27 mouse cellular contexts compared by ENCODE assay signal in genomic region chr12:69378558-69379454, GRCm38 (mm10). TPM values are rescaled to one million over a fixed set of nuclear protein-coding genes. Genes with fewer than 3 reads are reported as not detected.
A peak's percentile ranks its signal among the peaks of the same experiment; 100 is the strongest.
DNase-seq lines count a peak whose midpoint lies in the region; ATAC-seq and TF ChIP-seq lines count a peak whose summit lies in the region.
"Had no signal": no experiment of that assay in that cellular context is flagged by ENCODE, and none has a peak within 500 bp of the region (broad histone marks: within the 10 kb centered on the region; RNA-seq: fewer than 3 reads in every experiment).

No protein-coding gene starts in this region.

- no peaks in the 10 kb centered on the region for H3K36me3 ChIP-seq in heart, embryonic 11.5 days (ENCODE audit: control insufficient read depth, insufficient read depth, low read length)
- H3K36me3 ChIP-seq in heart, postnatal 0 days (replicated peaks; ENCODE audit: control insufficient read depth, insufficient read depth, low read length): no peaks in the 10 kb centered on the region
- H3K36me3 ChIP-seq: midbrain, embryonic 15.5 days; neural tube, embryonic 13.5 days had no signal

- no peak for DNase-seq in heart, postnatal 4 days
- DNase-seq in heart, postnatal 0 days (ENCODE audit: low spot score): no peak
- DNase-seq in heart, adult 8-10 months (ENCODE audit: low spot score): no peak
- peak; percentile 25 to 37 for DNase-seq in B cell, adult 2 months
- peak; percentile 60 for DNase-seq in induced T-regulatory cell, adult 2 months (ENCODE audit: low read depth)
- no peak for DNase-seq in urinary bladder, postnatal 14 days (ENCODE audit: low spot score)
- DNase-seq: adrenal gland, postnatal 14 days; cerebellum, adult 2 months; cerebellum, postnatal 36 days; embryo, embryonic 11 days; gastrocnemius, postnatal 25 days; kidney, adult 11 months; liver; lung, postnatal 4 days; retina, postnatal 1 day; thymus, postnatal 36 days had no signal

- no peaks in the 10 kb centered on the region for H3K9me3 ChIP-seq in heart, embryonic 11.5 days (replicated peaks; ENCODE audit: control insufficient read depth, low read length)
- H3K9me3 ChIP-seq in heart, postnatal 0 days (replicated peaks; ENCODE audit: control insufficient read depth, low read length): no peaks in the 10 kb centered on the region
- H3K9me3 ChIP-seq: embryonic facial prominence, embryonic 13.5 days; forebrain, embryonic 12.5 days; midbrain, embryonic 15.5 days; neural tube, embryonic 13.5 days had no signal

- TF ChIP-seq EP300 in heart, postnatal 0 days (IDR thresholded peaks at IDR 0.05; ENCODE audit: low read depth): no peak

- H3K27me3 ChIP-seq in heart, embryonic 11.5 days (ENCODE audit: control insufficient read depth, insufficient read depth, low read length): no peaks in the 10 kb centered on the region
- H3K27me3 ChIP-seq in heart, postnatal 0 days (ENCODE audit: control insufficient read depth, insufficient read depth, low read length): no peaks in the 10 kb centered on the region
- H3K27me3 ChIP-seq: embryonic facial prominence, embryonic 13.5 days; forebrain, embryonic 12.5 days; midbrain, embryonic 15.5 days; neural tube, embryonic 13.5 days had no signal

- no peak for ATAC-seq in heart, embryonic 11.5 days (replicated peaks; ENCODE audit: insufficient number of reproducible peaks, low FRiP score, low TSS enrichment)
- no peak for ATAC-seq in heart, postnatal 0 days (ENCODE audit: insufficient read depth, low read depth)
- no peak for ATAC-seq in granulocyte monocyte progenitor cell, adult 5-6 weeks (replicated peaks; ENCODE audit: poor library complexity, severe bottlenecking)
- ATAC-seq: hindbrain, postnatal 0 days; midbrain, embryonic 15.5 days had no signal

- TF ChIP-seq CTCF in heart, postnatal 0 days (IDR thresholded peaks at IDR 0.05; ENCODE audit: low read depth): no peak

- no peak overlapping the region for H3K4me3 ChIP-seq in heart, embryonic 11.5 days (ENCODE audit: low read depth, low read length)
- H3K4me3 ChIP-seq in heart, postnatal 0 days (ENCODE audit: low read depth, low read length): no peak overlapping the region
- H3K4me3 ChIP-seq: embryonic facial prominence, embryonic 13.5 days; erythroblast, embryonic 14.5 days; forebrain, embryonic 12.5 days; left cerebral cortex, adult 2 months; midbrain, embryonic 15.5 days; myocyte; neural tube, embryonic 13.5 days had no signal

- H3K4me2 ChIP-seq in heart, embryonic 11.5 days: no peak overlapping the region
- no peak overlapping the region for H3K4me2 ChIP-seq in heart, postnatal 0 days (ENCODE audit: low read depth, low read length)
- H3K4me2 ChIP-seq: embryonic facial prominence, embryonic 13.5 days; forebrain, embryonic 12.5 days; midbrain, embryonic 15.5 days; neural tube, embryonic 13.5 days had no signal

- 83% methylated on average over 11 of the region's 11 CpGs for WGBS in heart, embryonic 11.5 days (ENCODE audit: insufficient replicate concordance)
- 72% methylated on average over 11 of the region's 11 CpGs for WGBS in heart, postnatal 0 days

- peaks cover 13% of the 10 kb centered on the region for H3K4me1 ChIP-seq in heart, embryonic 11.5 days (ENCODE audit: control insufficient read depth, insufficient read depth, low read length)
- H3K4me1 ChIP-seq in heart, postnatal 0 days (ENCODE audit: control insufficient read depth, insufficient read depth): peaks cover 18% of the 10 kb centered on the region; the same call in 1 of the 2 replicates

- no peak overlapping the region for H3K9ac ChIP-seq in heart, embryonic 11.5 days (ENCODE audit: low read depth, low read length)
- no peak overlapping the region for H3K9ac ChIP-seq in heart, postnatal 0 days (replicated peaks; ENCODE audit: low read depth, low read length)
- H3K9ac ChIP-seq: embryonic facial prominence, embryonic 13.5 days; forebrain, embryonic 12.5 days; midbrain, embryonic 15.5 days; neural tube, embryonic 13.5 days had no signal

- H3K27ac ChIP-seq in heart, embryonic 11.5 days (ENCODE audit: low read depth, low read length): peak overlapping the region; percentile 17; the same call in 1 of the 2 replicates
- H3K27ac ChIP-seq in heart, postnatal 0 days (ENCODE audit: low read depth): peak overlapping the region; percentile 14; the same call in 1 of the 2 replicates
- H3K27ac ChIP-seq: embryonic facial prominence, embryonic 13.5 days; forebrain, embryonic 12.5 days; hindbrain, postnatal 0 days; left cerebral cortex, adult 2 months; midbrain, embryonic 15.5 days; neural tube, embryonic 13.5 days had no signal

RNA-seq across cellular contexts. Expression of gene Gm9887, which starts 6.5 kb away (rescaled TPM):
- polyA plus RNA-seq in heart, embryonic 11.5 days (2014; fragmentation: Nextera tagmentation; extraction: Ambion mirVana): 1.3 and 1.5 TPM in 2 replicates
- under 1 TPM; 0.48 to 0.77 TPM for total RNA-seq in heart, postnatal 4 days (2021)
- total RNA-seq in heart, postnatal 0 days (2014; rRNA removed; ENCODE audit: low replicate concordance): not detected in 2 replicates
- polyA plus RNA-seq in heart, postnatal 0 days (2015; fragmentation: Nextera tagmentation; extraction: Ambion mirVana): 0.55 and 1.9 TPM in 2 replicates
- 1 to 10 TPM in 1 of 4 experiments, under 1 TPM in 3; 0.63 to 1.3 (median 0.77) TPM for total RNA-seq in heart, adult 8-10 months (2022)
- not detected in 2 replicates for total RNA-seq in granulocyte monocyte progenitor cell, adult 5-6 weeks (2014; fragmentation: Nextera tagmentation)
- not detected in 2 replicates for total RNA-seq in granulocyte monocyte progenitor cell, adult 5-6 weeks (2017)
- total RNA-seq: gastrocnemius, postnatal 25 days; hindbrain, postnatal 0 days; megakaryocyte-erythroid progenitor cell, adult 5-6 weeks had no signal

RNA-seq across cellular contexts. Expression of gene Arf6, which starts 6.9 kb away (rescaled TPM):
- 38.0 and 41.6 TPM in 2 replicates for polyA plus RNA-seq in heart, embryonic 11.5 days (2014; fragmentation: Nextera tagmentation; extraction: Ambion mirVana)
- 100 to 1,000 TPM; 103 to 104 TPM for total RNA-seq in heart, postnatal 4 days (2021)
- total RNA-seq in heart, postnatal 0 days (2014; rRNA removed; ENCODE audit: low replicate concordance): 115 and 155 TPM in 2 replicates
- polyA plus RNA-seq in heart, postnatal 0 days (2015; fragmentation: Nextera tagmentation; extraction: Ambion mirVana): 32.4 and 35.6 TPM in 2 replicates
- total RNA-seq in heart, adult 8-10 months (2022): 10 to 100 TPM; 33.7 to 39.7 (median 39.6) TPM
- 84.7 and 85.7 TPM in 2 replicates for total RNA-seq in granulocyte monocyte progenitor cell, adult 5-6 weeks (2014; fragmentation: Nextera tagmentation)
- total RNA-seq in granulocyte monocyte progenitor cell, adult 5-6 weeks (2017): 148 and 154 TPM in 2 replicates

RNA-seq across cellular contexts. Expression of gene Nemf, which starts 21.8 kb away (rescaled TPM):
- 62.1 and 69.9 TPM in 2 replicates for polyA plus RNA-seq in heart, embryonic 11.5 days (2014; fragmentation: Nextera tagmentation; extraction: Ambion mirVana)
- total RNA-seq in heart, postnatal 4 days (2021): 10 to 100 TPM; 31.9 to 33.2 TPM
- total RNA-seq in heart, postnatal 0 days (2014; rRNA removed; ENCODE audit: low replicate concordance): 12.1 and 23.2 TPM in 2 replicates
- 45.7 and 45.9 TPM in 2 replicates for polyA plus RNA-seq in heart, postnatal 0 days (2015; fragmentation: Nextera tagmentation; extraction: Ambion mirVana)
- 10 to 100 TPM; 18.9 to 22.6 (median 20.7) TPM for total RNA-seq in heart, adult 8-10 months (2022)
- total RNA-seq in granulocyte monocyte progenitor cell, adult 5-6 weeks (2014; fragmentation: Nextera tagmentation): 51.7 and 51.9 TPM in 2 replicates
- total RNA-seq in granulocyte monocyte progenitor cell, adult 5-6 weeks (2017): 119 and 139 TPM in 2 replicates

Comparison
In these comparisons a context has a peak if more than half of its experiments do, and no peak if none do; other contexts are left out.
1. DNase-seq: peak in B cell, adult 2 months (2 of 2) and induced T-regulatory cell, adult 2 months (single experiment); none in heart, postnatal 4 days (single experiment), heart, postnatal 0 days (single experiment), heart, adult 8-10 months (single experiment) and urinary bladder, postnatal 14 days (single experiment).